Mouse (Mus musculus) Muller cell, postnatal 12 days (primary cell): ENCODE data around the gene Miga1.

ENCODE experiments used
- DNase-seq: peaks from one replicate; pipeline ENCODE4 v3.0.0-alpha.2; 2015; ENCODE audit errors: inconsistent ontology term

The Miga1 gene

GRCm38 (mm10) chr3:152339862-152340557 is at the start of gene Miga1:
Gene Miga1 (minus strand): TSS chr3:152340407.
- peak; percentile 66 for DNase-seq

- no peak for DNase-seq
Measured at GRCm38 (mm10) chr3:152384106-152384505, 43.9 kb upstream of the Miga1 start.

- no peak for DNase-seq
Measured at GRCm38 (mm10) chr3:152376063-152376462, 35.9 kb upstream of the Miga1 start.

- no peak for DNase-seq
Measured at GRCm38 (mm10) chr3:152364181-152364580, 24.0 kb upstream of the Miga1 start.

GRCm38 (mm10) chr3:152359151-152359550 is 18.9 kb upstream of the Miga1 start:
- no peak for DNase-seq

GRCm38 (mm10) chr3:152356751-152357150 is 16.5 kb upstream of the Miga1 start:
- no peak for DNase-seq

- no peak for DNase-seq
Measured at GRCm38 (mm10) chr3:152355361-152355760, 15.2 kb upstream of the Miga1 start.

- no peak for DNase-seq
Measured at GRCm38 (mm10) chr3:152353434-152354177, 13.4 kb upstream of the Miga1 start.

GRCm38 (mm10) chr3:152352289-152352688 is 12.1 kb upstream of the Miga1 start:
- DNase-seq = no peak

GRCm38 (mm10) chr3:152350966-152351365 is 10.8 kb upstream of the Miga1 start:
- no peak for DNase-seq

GRCm38 (mm10) chr3:152350431-152350830 is 10.2 kb upstream of the Miga1 start:
- no peak for DNase-seq

- DNase-seq = no peak
Measured at GRCm38 (mm10) chr3:152348011-152348830, 8.0 kb upstream of the Miga1 start.

GRCm38 (mm10) chr3:152347227-152347626 is 7.0 kb upstream of the Miga1 start:
- peak; percentile 5 for DNase-seq

- DNase-seq = no peak
Measured at GRCm38 (mm10) chr3:152346633-152347141, 6.5 kb upstream of the Miga1 start.

- peak; percentile 94 for DNase-seq
Measured at GRCm38 (mm10) chr3:152345732-152346632, 5.8 kb upstream of the Miga1 start, which contains the start of gene Usp33. Gene Usp33 (plus strand): TSS chr3:152346478.

- no peak for DNase-seq
Measured at GRCm38 (mm10) chr3:152342961-152343517, 2.8 kb upstream of the Miga1 start.

GRCm38 (mm10) chr3:152336085-152336484 is 4.1 kb downstream of the Miga1 start:
- DNase-seq = no peak

- DNase-seq = no peak
Measured at GRCm38 (mm10) chr3:152333641-152334040, 6.6 kb downstream of the Miga1 start.

GRCm38 (mm10) chr3:152332545-152333300 is 7.5 kb downstream of the Miga1 start:
- no peak for DNase-seq

- DNase-seq = no peak
Measured at GRCm38 (mm10) chr3:152332104-152332503, 8.1 kb downstream of the Miga1 start.
